Mouse (Mus musculus) mouse trophoblast stem cell (cell line): ENCODE measurements around the gene 6030468B19Rik.

ENCODE experiments used
- in situ Hi-C, 2 experiments: fragments of 300-500 bp; cut with MseI, MboI; formaldehyde crosslinking; loops; 2 replicates in 1 of 2; 3 replicates in 1 of 2; pipeline ENCODE4 v1.15.1; 2025

The 6030468B19Rik gene

DNA sequence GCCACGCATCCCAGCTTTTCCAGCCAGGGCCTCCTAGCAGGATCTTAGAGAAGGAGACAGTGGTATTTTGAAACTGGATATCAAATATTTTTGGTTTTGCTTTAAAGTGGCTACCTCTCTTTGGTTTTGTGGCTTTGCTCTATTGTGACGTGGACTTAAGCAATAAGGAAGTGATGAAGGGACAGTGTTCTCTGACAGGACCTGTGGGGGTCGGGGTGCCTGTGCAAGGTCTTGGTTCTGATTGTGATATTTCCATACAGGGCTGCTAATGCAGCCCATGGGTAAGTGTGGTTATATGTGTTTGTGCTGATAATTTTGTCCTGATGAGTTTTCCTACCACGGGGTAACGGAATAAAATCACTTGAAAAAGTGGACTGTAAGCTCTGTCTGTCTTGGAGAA is 57.9 kb downstream of the 6030468B19Rik start:
- in situ Hi-C loops, result no loop called here

DNA sequence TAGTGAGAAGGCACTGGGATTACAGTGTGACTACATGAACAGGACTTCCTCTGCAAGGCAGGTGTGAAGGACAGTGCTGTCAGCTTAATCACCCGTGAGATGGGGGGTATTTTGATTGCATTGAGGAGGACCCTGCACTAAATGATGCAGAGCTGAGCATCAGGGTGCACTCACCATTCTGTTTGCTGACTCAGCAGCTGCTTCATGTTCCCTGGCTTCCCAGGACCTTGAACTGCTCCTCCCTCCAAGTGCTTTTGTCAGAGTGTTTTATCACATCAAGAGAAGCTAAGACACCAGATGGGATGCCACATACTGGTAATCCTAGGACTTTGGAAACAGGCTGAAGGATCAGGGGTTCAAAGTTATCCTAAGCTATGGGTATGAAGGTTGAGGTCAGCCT is 58.5 kb downstream of the 6030468B19Rik start:
- in situ Hi-C loops, result no loop called here
